Mouse (Mus musculus): Measurements from ENCODE around the gene Cetn4.

DNA sequence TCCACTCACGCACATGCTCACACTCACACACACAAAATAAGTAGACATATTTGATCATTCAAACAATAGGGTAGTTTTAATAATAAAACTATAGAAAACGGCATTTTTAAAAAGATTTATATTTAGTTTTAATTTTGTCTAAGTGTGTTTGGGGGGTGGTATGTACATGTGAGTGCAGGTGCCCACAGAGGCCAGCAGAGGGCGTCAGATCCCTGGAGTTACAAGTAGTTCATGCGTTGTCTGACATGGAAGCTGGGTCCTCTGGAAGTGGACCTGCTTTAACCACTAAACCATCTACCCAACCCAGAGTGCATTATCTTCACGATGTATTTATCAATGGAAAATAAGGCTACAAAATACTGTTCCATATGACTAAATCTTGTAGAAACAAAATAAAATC is 28.6 kb upstream of the Cetn4 start:
- TF ChIP-seq CTCF (IDR thresholded peaks at IDR 0.05; ENCODE audit: low read depth): peak; percentile 63
- no peak for TF ChIP-seq EP300 (optimal IDR thresholded peaks at IDR 0.05)
